Mouse (Mus musculus) heart, embryonic 16.5 days (tissue): ENCODE data around the gene Pak7. TPM values are rescaled to one million over a fixed set of nuclear protein-coding genes. Genes with fewer than 3 reads are reported as not detected.
"Not testable (repeated sequence)": the region's sequence is repeated elsewhere in the genome, so short reads cannot be mapped to it uniquely, and the experiment has no call there.

Experiments
- ATAC-seq: fragments of 200-750 bp; cut with Nextera tagmentation; replicated peaks from 2 replicates; pipeline ENCODE4 v1.8.0; 2017; ENCODE audit warnings: moderate number of reproducible peaks; ENCODE audit not compliant: insufficient read depth, low FRiP score; ENCODE audit errors: extremely low read depth
- H3K27ac ChIP-seq: fragments of 300-500 bp; sonication (generic); 2 replicates; pipeline ENCODE4 v1.5.1; 2014; ENCODE audit warnings: mild to moderate bottlenecking, low read length, control low read depth, moderate library complexity
- H3K27me3 ChIP-seq: fragments of 300-500 bp; sonication (generic); 2 replicates; pipeline ENCODE4 v1.6.1; 2014; ENCODE audit warnings: low read length, mixed read lengths; ENCODE audit not compliant: control insufficient read depth, insufficient read depth
- H3K36me3 ChIP-seq: fragments of 300-500 bp; sonication (generic); 2 replicates; pipeline ENCODE4 v1.6.1; 2014; ENCODE audit not compliant: control insufficient read depth, insufficient read depth
- H3K4me1 ChIP-seq: fragments of 300-500 bp; sonication (generic); 2 replicates; pipeline ENCODE4 v1.6.1; 2014; ENCODE audit warnings: low read length, mixed read lengths; ENCODE audit not compliant: control insufficient read depth, insufficient read depth
- H3K4me2 ChIP-seq: fragments of 300-500 bp; sonication (generic); 2 replicates; pipeline ENCODE4 v1.6.1; 2014; ENCODE audit warnings: low read depth, mild to moderate bottlenecking, control low read depth, low read length
- H3K4me3 ChIP-seq: fragments of 300-500 bp; sonication (generic); 2 replicates; pipeline ENCODE4 v1.5.1; 2014; ENCODE audit warnings: mild to moderate bottlenecking, control low read depth, low read length
- H3K9ac ChIP-seq: fragments of 300-500 bp; sonication (generic); 2 replicates; pipeline ENCODE4 v1.6.1; 2014; ENCODE audit warnings: low read length, control low read depth
- H3K9me3 ChIP-seq: fragments of 300-500 bp; sonication (generic); replicated peaks from 2 replicates; pipeline ENCODE4 v1.6.1; 2016; ENCODE audit warnings: low read length; ENCODE audit not compliant: control insufficient read depth
- WGBS: fragments of 180-500 bp; shearing (Covaris S2); extraction: QIAGEN DNeasy Blood & Tissue Kit; methylation state at CpG from one replicate; pipeline ENCODE4 v1.1.7; 2014; 5-methylcytosine and 5-hydroxymethylcytosine counted together
- polyA plus RNA-seq: library from polyadenylated mRNA; unstranded; fragments of >200 nt; fragmentation: Nextera tagmentation; extraction: Ambion mirVana; gene quantifications from 2 replicates; pipeline ENCODE4 v1.2.1, GENCODE M21; 2015

Pak7 gene
- polyA plus RNA-seq, 1 experiment from 2014 or later = 0.14 TPM

- Histone ChIP-seq H3K9me3 (no peaks in the 10 kb centered on the region), H3K36me3 (no peaks in the 10 kb centered on the region), H3K27me3 (no peaks in the 10 kb centered on the region), H3K4me3 (no peak overlapping the region), H3K27ac (no peak overlapping the region), H3K4me2 (no peak overlapping the region), H3K4me1 (no peaks in the 10 kb centered on the region), H3K9ac (no peak overlapping the region)
- ATAC-seq = no peak
- WGBS = 79% methylated on average over 1 of the region's 1 CpGs
Observed at GRCm38 (mm10) chr2:136282043-136282442, 105.7 kb downstream of the Pak7 start.

GRCm38 (mm10) chr2:136241960-136242359 is 145.8 kb downstream of the Pak7 start:
- not testable (repeated sequence) for H3K27ac ChIP-seq, H3K4me1 ChIP-seq, H3K9ac ChIP-seq, H3K4me2 ChIP-seq, ATAC-seq, H3K36me3 ChIP-seq, H3K4me3 ChIP-seq, H3K9me3 ChIP-seq, H3K27me3 ChIP-seq
- 78% methylated on average over 4 of the region's 4 CpGs for WGBS

GRCm38 (mm10) chr2:136231228-136231627 is 156.5 kb downstream of the Pak7 start:
- Histone ChIP-seq H3K27ac (no peak overlapping the region), H3K27me3 (no peaks in the 10 kb centered on the region), H3K9me3 (no peaks in the 10 kb centered on the region), H3K9ac (no peak overlapping the region), H3K4me3 (no peak overlapping the region), H3K36me3 (no peaks in the 10 kb centered on the region), H3K4me1 (no peaks in the 10 kb centered on the region), H3K4me2 (no peak overlapping the region)
- 84% methylated on average over 8 of the region's 8 CpGs for WGBS
- no peak for ATAC-seq

GRCm38 (mm10) chr2:136204034-136204433 is 183.7 kb downstream of the Pak7 start:
- 66% methylated on average over 4 of the region's 4 CpGs for WGBS
- Histone ChIP-seq H3K36me3 (no peaks in the 10 kb centered on the region), H3K4me1 (no peaks in the 10 kb centered on the region)

GRCm38 (mm10) chr2:136175030-136175429 is 212.7 kb downstream of the Pak7 start:
- Histone ChIP-seq H3K36me3 (no peaks in the 10 kb centered on the region), H3K4me2 (no peak overlapping the region), H3K27ac (no peak overlapping the region), H3K4me3 (no peak overlapping the region), H3K9ac (no peak overlapping the region), H3K27me3 (no peaks in the 10 kb centered on the region), H3K9me3 (no peaks in the 10 kb centered on the region), H3K4me1 (no peaks in the 10 kb centered on the region)
- no peak for ATAC-seq
- 74% methylated on average over 3 of the region's 3 CpGs for WGBS

More at GRCm38 (mm10) chr2:136204034-136204433, 183.7 kb downstream of the Pak7 start:
- Histone ChIP-seq H3K9ac (no peak overlapping the region), H3K27ac (no peak overlapping the region), H3K9me3 (no peaks in the 10 kb centered on the region), H3K4me2 (no peak overlapping the region), H3K27me3 (no peaks in the 10 kb centered on the region), H3K4me3 (no peak overlapping the region)
- ATAC-seq = no peak

- no peaks in the 10 kb centered on the region for H3K27me3 ChIP-seq
- no peak overlapping the region for H3K9ac ChIP-seq
- no peaks in the 10 kb centered on the region for H3K9me3 ChIP-seq
- no peak overlapping the region for H3K4me3 ChIP-seq
- H3K36me3 ChIP-seq = no peaks in the 10 kb centered on the region
- no peak overlapping the region for H3K27ac ChIP-seq
- 72% methylated on average over 7 of the region's 7 CpGs for WGBS
- ATAC-seq = no peak
- no peaks in the 10 kb centered on the region for H3K4me1 ChIP-seq
- no peak overlapping the region for H3K4me2 ChIP-seq
Observed at GRCm38 (mm10) chr2:136150752-136151151, 237.0 kb downstream of the Pak7 start.

GRCm38 (mm10) chr2:136149530-136149929 is 238.2 kb downstream of the Pak7 start:
- H3K36me3 ChIP-seq = no peaks in the 10 kb centered on the region
- no peaks in the 10 kb centered on the region for H3K4me1 ChIP-seq
- no peaks in the 10 kb centered on the region for H3K9me3 ChIP-seq
- H3K4me2 ChIP-seq = no peak overlapping the region
- 30% methylated on average over 4 of the region's 4 CpGs for WGBS
- H3K27ac ChIP-seq = no peak overlapping the region
- H3K4me3 ChIP-seq = no peak overlapping the region
- ATAC-seq = no peak
- H3K9ac ChIP-seq = no peak overlapping the region
- no peaks in the 10 kb centered on the region for H3K27me3 ChIP-seq

- no peak overlapping the region for H3K9ac ChIP-seq
- no peaks in the 10 kb centered on the region for H3K9me3 ChIP-seq
- WGBS = 7% methylated on average over 6 of the region's 6 CpGs
- H3K27me3 ChIP-seq = no peaks in the 10 kb centered on the region
- ATAC-seq = peak; percentile 70
- H3K27ac ChIP-seq = no peak overlapping the region
- no peaks in the 10 kb centered on the region for H3K36me3 ChIP-seq
- H3K4me3 ChIP-seq = no peak overlapping the region
- 0 out of 2 replicates have a peak overlapping the region, but pooled peaks have one; percentile 3 for H3K4me2 ChIP-seq
- H3K4me1 ChIP-seq = no peaks in the 10 kb centered on the region
Observed at GRCm38 (mm10) chr2:136148999-136149398, 238.8 kb downstream of the Pak7 start.

- Histone ChIP-seq H3K36me3 (no peaks in the 10 kb centered on the region), H3K27me3 (no peaks in the 10 kb centered on the region), H3K9me3 (no peaks in the 10 kb centered on the region), H3K4me3 (no peak overlapping the region), H3K27ac (no peak overlapping the region), H3K4me2 (no peak overlapping the region), H3K9ac (no peak overlapping the region), H3K4me1 (no peaks in the 10 kb centered on the region)
- WGBS = 38% methylated on average over 2 of the region's 2 CpGs
- no peak for ATAC-seq
Observed at GRCm38 (mm10) chr2:136140807-136141206, 247.0 kb downstream of the Pak7 start.
